28 mouse cellular contexts compared by ENCODE assay signal in the genomic region with DNA sequence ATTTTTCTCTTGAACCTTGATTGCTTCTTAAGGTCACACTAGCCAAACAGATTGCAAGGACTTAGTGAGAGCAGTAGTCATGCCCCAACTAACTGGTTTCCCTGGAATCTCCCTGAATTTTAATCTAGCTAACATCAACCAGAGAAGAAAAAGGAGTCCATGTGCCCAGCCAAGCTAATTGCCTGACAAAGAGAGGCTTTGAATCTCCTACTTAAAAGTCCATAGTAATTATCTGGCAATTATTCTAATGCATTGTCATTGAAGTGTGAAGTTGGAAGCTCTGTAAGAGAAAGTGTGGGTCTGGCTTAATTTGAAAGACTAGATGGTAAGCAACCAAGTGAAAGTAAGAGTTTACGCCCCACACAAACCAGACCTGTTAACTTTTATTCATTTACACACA.
DNase-seq lines count a peak whose midpoint lies in the region; ATAC-seq and TF ChIP-seq lines count a peak whose summit lies in the region.
"Had no signal": no experiment of that assay in that cellular context is flagged by ENCODE, and none has a peak within 500 bp of the region (broad histone marks: within the 10 kb centered on the region; RNA-seq: fewer than 3 reads in every experiment).

No protein-coding gene starts in this region.

- no peak overlapping the region for H3K4me2 ChIP-seq in forebrain, embryonic 13.5 days
- no peak overlapping the region for H3K4me2 ChIP-seq in forebrain, embryonic 12.5 days
- no peak overlapping the region for H3K4me2 ChIP-seq in forebrain, embryonic 14.5 days (ENCODE audit: low read length)
- H3K4me2 ChIP-seq in forebrain, postnatal 0 days (ENCODE audit: low read depth), result no peak overlapping the region
- H3K4me2 ChIP-seq: embryonic facial prominence, embryonic 13.5 days; heart, embryonic 12.5 days; heart, embryonic 15.5 days; hindbrain, embryonic 14.5 days had no signal

- no peak overlapping the region for H3K9ac ChIP-seq in forebrain, embryonic 13.5 days
- no peak overlapping the region for H3K9ac ChIP-seq in forebrain, embryonic 12.5 days
- H3K9ac ChIP-seq in forebrain, embryonic 14.5 days (ENCODE audit: low read length), result no peak overlapping the region
- no peak overlapping the region for H3K9ac ChIP-seq in forebrain, postnatal 0 days
- H3K9ac ChIP-seq: embryonic facial prominence, embryonic 13.5 days; heart, embryonic 12.5 days; heart, embryonic 15.5 days; hindbrain, embryonic 14.5 days had no signal

- no peak for TF ChIP-seq POLR2A in thymus, adult 2 months (IDR thresholded peaks at IDR 0.05; ENCODE audit: control insufficient read depth, extremely low read depth, insufficient read depth, low read length, poor library complexity)

- WGBS in forebrain, embryonic 13.5 days, result 63% methylated on average over 1 of the region's 1 CpGs
- 48% methylated on average over 1 of the region's 1 CpGs for WGBS in forebrain, embryonic 12.5 days
- 26% methylated on average over 1 of the region's 1 CpGs for WGBS in forebrain, embryonic 14.5 days
- WGBS in forebrain, postnatal 0 days, result 38% methylated on average over 1 of the region's 1 CpGs
- 88% methylated on average over 1 of the region's 1 CpGs for WGBS in thymus, adult 2 months

- 0 out of 2 replicates have a peak, but pooled peaks have one; percentile 36 for ATAC-seq in forebrain, embryonic 13.5 days
- no peak for ATAC-seq in forebrain, embryonic 12.5 days (ENCODE audit: low FRiP score)
- ATAC-seq in forebrain, embryonic 14.5 days, result 0 out of 2 replicates have a peak, but pooled peaks have one; percentile 15
- ATAC-seq in forebrain, postnatal 0 days, result peak; percentile 53; the same call in 1 of the 2 replicates
- ATAC-seq: intestine, postnatal 0 days had no signal

- peak; percentile 81 for DNase-seq in Muller cell, postnatal 12 days (ENCODE audit: inconsistent ontology term)
- DNase-seq in forebrain, embryonic 14.5 days (ENCODE audit: low spot score), result peak; percentile 39
- DNase-seq in forebrain, postnatal 0 days, result no peak
- no peak for DNase-seq in urinary bladder, postnatal 25 days (ENCODE audit: low spot score)
- DNase-seq in thymus, adult 2 months, result no peak
- no peak for DNase-seq in thymus, postnatal 0 days (ENCODE audit: low spot score)
- DNase-seq: adrenal gland, adult 2 months; adrenal gland, postnatal 14 days; B cell, adult 2 months; cerebellum, adult 11-12 months; cerebellum, adult 8-10 months; cerebellum, postnatal 10 days; cerebellum, postnatal 36 days; embryo, embryonic 11 days; gastrocnemius, postnatal 25 days; heart, adult 18-20 months; heart, postnatal 10 days; heart, postnatal 36 days had no signal

- no peak overlapping the region for H3K4me3 ChIP-seq in forebrain, embryonic 13.5 days
- no peak overlapping the region for H3K4me3 ChIP-seq in forebrain, embryonic 12.5 days (replicated peaks)
- H3K4me3 ChIP-seq in forebrain, embryonic 14.5 days (ENCODE audit: low read depth, low read length), result no peak overlapping the region
- no peak overlapping the region for H3K4me3 ChIP-seq in forebrain, postnatal 0 days (ENCODE audit: low read depth, low read length)
- no peak overlapping the region for H3K4me3 ChIP-seq in thymus, adult 2 months (ENCODE audit: control insufficient read depth, insufficient read depth, low read length)
- H3K4me3 ChIP-seq: embryonic facial prominence, embryonic 10.5 days; embryonic facial prominence, embryonic 13.5 days; erythroblast, embryonic 14.5 days; heart, embryonic 12.5 days; heart, embryonic 15.5 days had no signal

- TF ChIP-seq CTCF in forebrain, postnatal 0 days (IDR thresholded peaks at IDR 0.05; ENCODE audit: low read depth), result no peak
- no peak for TF ChIP-seq CTCF in thymus, adult 2 months (IDR thresholded peaks at IDR 0.05; ENCODE audit: borderline replicate concordance, control insufficient read depth, extremely low read depth, insufficient read depth, low read length, poor library complexity)

- H3K27me3 ChIP-seq in forebrain, embryonic 13.5 days, result no peaks in the 10 kb centered on the region
- H3K27me3 ChIP-seq in forebrain, embryonic 12.5 days, result no peaks in the 10 kb centered on the region
- no peaks in the 10 kb centered on the region for H3K27me3 ChIP-seq in forebrain, embryonic 14.5 days (replicated peaks; ENCODE audit: control insufficient read depth, insufficient read depth, low read length)
- no peaks in the 10 kb centered on the region for H3K27me3 ChIP-seq in forebrain, postnatal 0 days (ENCODE audit: insufficient read depth, low read length)
- no peaks in the 10 kb centered on the region for H3K27me3 ChIP-seq in thymus, adult 2 months (ENCODE audit: control insufficient read depth, insufficient read depth, low read length)
- H3K27me3 ChIP-seq: embryonic facial prominence, embryonic 13.5 days; heart, embryonic 12.5 days; heart, embryonic 15.5 days had no signal

- no peaks in the 10 kb centered on the region for H3K9me3 ChIP-seq in forebrain, embryonic 13.5 days (replicated peaks)
- no peaks in the 10 kb centered on the region for H3K9me3 ChIP-seq in forebrain, embryonic 12.5 days
- no peaks in the 10 kb centered on the region for H3K9me3 ChIP-seq in forebrain, embryonic 14.5 days (replicated peaks; ENCODE audit: control insufficient read depth, low read length)
- no peaks in the 10 kb centered on the region for H3K9me3 ChIP-seq in forebrain, postnatal 0 days (ENCODE audit: low read length)
- H3K9me3 ChIP-seq: embryonic facial prominence, embryonic 10.5 days; embryonic facial prominence, embryonic 13.5 days; heart, embryonic 12.5 days; heart, embryonic 15.5 days had no signal

- H3K36me3 ChIP-seq in forebrain, embryonic 13.5 days (ENCODE audit: poor library complexity, severe bottlenecking), result no peaks in the 10 kb centered on the region
- no peaks in the 10 kb centered on the region for H3K36me3 ChIP-seq in forebrain, embryonic 12.5 days (replicated peaks)
- no peaks in the 10 kb centered on the region for H3K36me3 ChIP-seq in forebrain, embryonic 14.5 days (ENCODE audit: control insufficient read depth, insufficient read depth, low read length)
- no peaks in the 10 kb centered on the region for H3K36me3 ChIP-seq in forebrain, postnatal 0 days (ENCODE audit: insufficient read depth)
- H3K36me3 ChIP-seq in thymus, adult 2 months (ENCODE audit: control insufficient read depth, insufficient read depth, low read length), result no peaks in the 10 kb centered on the region
- H3K36me3 ChIP-seq: embryonic facial prominence, embryonic 10.5 days; embryonic facial prominence, embryonic 13.5 days; G1E; heart, embryonic 12.5 days; heart, embryonic 15.5 days had no signal

- peaks cover 6% of the 10 kb centered on the region; the same call in 1 of the 2 replicates for H3K4me1 ChIP-seq in forebrain, embryonic 13.5 days
- no peaks in the 10 kb centered on the region for H3K4me1 ChIP-seq in forebrain, embryonic 12.5 days
- no peaks in the 10 kb centered on the region for H3K4me1 ChIP-seq in forebrain, embryonic 14.5 days (ENCODE audit: control insufficient read depth, insufficient read depth, low read length)
- no peaks in the 10 kb centered on the region for H3K4me1 ChIP-seq in forebrain, postnatal 0 days (ENCODE audit: insufficient read depth)
- H3K4me1 ChIP-seq in thymus, adult 2 months (replicated peaks; ENCODE audit: control insufficient read depth, insufficient read depth, low read length), result no peaks in the 10 kb centered on the region
- H3K4me1 ChIP-seq: embryonic facial prominence, embryonic 10.5 days; embryonic facial prominence, embryonic 13.5 days; heart, embryonic 15.5 days had no signal

- H3K27ac ChIP-seq in forebrain, embryonic 13.5 days, result no peak overlapping the region
- no peak overlapping the region for H3K27ac ChIP-seq in forebrain, embryonic 12.5 days
- H3K27ac ChIP-seq in forebrain, embryonic 14.5 days (ENCODE audit: low read depth, low read length), result no peak overlapping the region
- no peak overlapping the region for H3K27ac ChIP-seq in forebrain, postnatal 0 days (ENCODE audit: low read depth, low read length)
- no peak overlapping the region for H3K27ac ChIP-seq in thymus, adult 2 months (ENCODE audit: control insufficient read depth, insufficient read depth, low read length)
- H3K27ac ChIP-seq: embryonic facial prominence, embryonic 10.5 days; embryonic facial prominence, embryonic 13.5 days; heart, embryonic 15.5 days; hindbrain, embryonic 14.5 days had no signal

Comparison
In these comparisons a context has a peak if more than half of its experiments do, and no peak if none do; other contexts are left out.
1. DNase-seq: peak in Muller cell, postnatal 12 days (single experiment) and forebrain, embryonic 14.5 days (single experiment); none in forebrain, postnatal 0 days (single experiment), urinary bladder, postnatal 25 days (single experiment), thymus, adult 2 months (single experiment) and thymus, postnatal 0 days (single experiment).